Mouse (Mus musculus) forebrain, embryonic 11.5 days (tissue): Measurements from ENCODE around the gene Zfp408. TPM values are rescaled to one million over a fixed set of nuclear protein-coding genes. Genes with fewer than 3 reads are reported as not detected.

Experiments
- ATAC-seq: fragments of 200-750 bp; cut with Nextera tagmentation; replicated peaks from 2 replicates; pipeline ENCODE4 v1.8.0; 2017; ENCODE audit warnings: moderate TSS enrichment; ENCODE audit not compliant: low FRiP score
- DNase-seq: peaks from one replicate; pipeline ENCODE4 v3.0.0-alpha.2; 2017; ENCODE audit warnings: low spot score
- H3K27ac ChIP-seq: fragments of 300-500 bp; sonication (generic); 2 replicates; pipeline ENCODE4 v1.5.1; 2014; ENCODE audit warnings: low read depth, low read length
- H3K27me3 ChIP-seq: fragments of 300-500 bp; sonication (generic); 2 replicates; pipeline ENCODE4 v1.6.1; 2014; ENCODE audit warnings: mild to moderate bottlenecking, low read length, mixed read lengths; ENCODE audit not compliant: control insufficient read depth, insufficient read depth
- H3K36me3 ChIP-seq: fragments of 300-500 bp; sonication (generic); 2 replicates; pipeline ENCODE4 v1.6.1; 2014; ENCODE audit warnings: mild to moderate bottlenecking, low read length, moderate library complexity, mixed read lengths; ENCODE audit not compliant: control insufficient read depth, insufficient read depth
- H3K4me1 ChIP-seq: fragments of 300-500 bp; sonication (generic); replicated peaks from 2 replicates; pipeline ENCODE4 v1.6.1; 2014; ENCODE audit warnings: low read length, mixed read lengths; ENCODE audit not compliant: control insufficient read depth, insufficient read depth
- H3K4me2 ChIP-seq: fragments of 300-500 bp; sonication (generic); 2 replicates; pipeline ENCODE4 v1.6.1; 2014; ENCODE audit warnings: low read depth, mild to moderate bottlenecking, low read length, moderate library complexity, mixed read lengths; ENCODE audit not compliant: severe bottlenecking
- H3K4me3 ChIP-seq: fragments of 300-500 bp; sonication (generic); 2 replicates; pipeline ENCODE4 v1.5.1; 2014; ENCODE audit warnings: low read depth, low read length
- H3K9ac ChIP-seq: fragments of 300-500 bp; sonication (generic); 2 replicates; pipeline ENCODE4 v1.6.1; 2014; ENCODE audit warnings: low read length
- H3K9me3 ChIP-seq: fragments of 300-500 bp; sonication (generic); 2 replicates; pipeline ENCODE4 v1.6.1; 2016; ENCODE audit warnings: low read length, mixed read lengths; ENCODE audit not compliant: control insufficient read depth
- WGBS: fragments of 180-500 bp; shearing (Covaris S2); extraction: QIAGEN DNeasy Blood & Tissue Kit; methylation state at CpG from one replicate; pipeline ENCODE4 v1.1.7; 2014; 5-methylcytosine and 5-hydroxymethylcytosine counted together
- polyA plus RNA-seq: library from polyadenylated mRNA; unstranded; fragments of >200 nt; fragmentation: Nextera tagmentation; extraction: Ambion mirVana; gene quantifications from 2 replicates; pipeline ENCODE4 v1.2.1, GENCODE M21; 2014

The Zfp408 gene
- polyA plus RNA-seq, 1 experiment from 2014 or later = 9.8 TPM

GRCm38 (mm10) chr2:91676420-91676819 is 26.8 kb upstream of the Zfp408 start:
- ATAC-seq = no peak
- Histone ChIP-seq H3K4me3 (no peak overlapping the region), H3K9me3 (no peaks in the 10 kb centered on the region), H3K27me3 (no peaks in the 10 kb centered on the region), H3K4me1 (no peaks in the 10 kb centered on the region), H3K27ac (no peak overlapping the region), H3K9ac (no peak overlapping the region), H3K4me2 (no peak overlapping the region), H3K36me3 (no peaks in the 10 kb centered on the region)
- no peak for DNase-seq
- WGBS = 94% methylated on average over 2 of the region's 2 CpGs

- Histone ChIP-seq H3K4me2 (no peak overlapping the region), H3K9me3 (no peaks in the 10 kb centered on the region), H3K4me1 (no peaks in the 10 kb centered on the region), H3K27ac (no peak overlapping the region), H3K36me3 (no peaks in the 10 kb centered on the region), H3K9ac (no peak overlapping the region), H3K4me3 (no peak overlapping the region), H3K27me3 (no peaks in the 10 kb centered on the region)
- 94% methylated on average over 5 of the region's 5 CpGs for WGBS
- ATAC-seq (no peak), DNase-seq (no peak)
Observed at GRCm38 (mm10) chr2:91674895-91675294, 25.3 kb upstream of the Zfp408 start.

GRCm38 (mm10) chr2:91673587-91673986 is 24.0 kb upstream of the Zfp408 start:
- DNase-seq (no peak), ATAC-seq (no peak)
- H3K4me1 ChIP-seq = no peaks in the 10 kb centered on the region
- no peak overlapping the region for H3K27ac ChIP-seq
- H3K4me3 ChIP-seq = no peak overlapping the region
- H3K27me3 ChIP-seq = no peaks in the 10 kb centered on the region
- H3K4me2 ChIP-seq = no peak overlapping the region
- H3K9ac ChIP-seq = no peak overlapping the region
- WGBS = 96% methylated on average over 2 of the region's 2 CpGs
- H3K9me3 ChIP-seq = no peaks in the 10 kb centered on the region
- no peaks in the 10 kb centered on the region; the same call in 1 of the 2 replicates for H3K36me3 ChIP-seq

- H3K27ac ChIP-seq = no peak overlapping the region
- H3K36me3 ChIP-seq = no peaks in the 10 kb centered on the region; the same call in 1 of the 2 replicates
- no peak for ATAC-seq
- DNase-seq = no peak
- no peaks in the 10 kb centered on the region for H3K4me1 ChIP-seq
- no peaks in the 10 kb centered on the region for H3K9me3 ChIP-seq
- H3K4me2 ChIP-seq = no peak overlapping the region
- WGBS = 96% methylated on average over 6 of the region's 6 CpGs
- no peak overlapping the region for H3K4me3 ChIP-seq
- H3K9ac ChIP-seq = no peak overlapping the region
- no peaks in the 10 kb centered on the region for H3K27me3 ChIP-seq
Observed at GRCm38 (mm10) chr2:91670038-91670437, 20.4 kb upstream of the Zfp408 start.

- H3K4me2 ChIP-seq = no peak overlapping the region
- DNase-seq = no peak
- H3K27ac ChIP-seq = no peak overlapping the region
- no peaks in the 10 kb centered on the region for H3K9me3 ChIP-seq
- 93% methylated on average over 8 of the region's 8 CpGs for WGBS
- no peak for ATAC-seq
- H3K4me1 ChIP-seq = no peaks in the 10 kb centered on the region
- no peaks in the 10 kb centered on the region for H3K27me3 ChIP-seq
- no peak overlapping the region for H3K9ac ChIP-seq
- H3K4me3 ChIP-seq = no peak overlapping the region
- H3K36me3 ChIP-seq = no peaks in the 10 kb centered on the region; the same call in 1 of the 2 replicates
Observed at GRCm38 (mm10) chr2:91669326-91669725, 19.7 kb upstream of the Zfp408 start.

- 80% methylated on average over 2 of the region's 2 CpGs for WGBS
- H3K36me3 ChIP-seq = no peaks in the 10 kb centered on the region; the same call in 1 of the 2 replicates
- no peak for ATAC-seq
Observed at GRCm38 (mm10) chr2:91667747-91668146, 18.2 kb upstream of the Zfp408 start.

GRCm38 (mm10) chr2:91666386-91666910 is 16.9 kb upstream of the Zfp408 start:
- no peak for DNase-seq

More at GRCm38 (mm10) chr2:91667747-91668146, 18.2 kb upstream of the Zfp408 start:
- Histone ChIP-seq H3K27me3 (no peaks in the 10 kb centered on the region), H3K4me2 (no peak overlapping the region), H3K4me3 (no peak overlapping the region), H3K9me3 (no peaks in the 10 kb centered on the region), H3K4me1 (no peaks in the 10 kb centered on the region), H3K9ac (no peak overlapping the region), H3K27ac (no peak overlapping the region)
- DNase-seq = no peak

GRCm38 (mm10) chr2:91664780-91665179 is 15.2 kb upstream of the Zfp408 start:
- no peak overlapping the region for H3K27ac ChIP-seq
- DNase-seq (no peak), ATAC-seq (no peak)
- H3K9me3 ChIP-seq = no peaks in the 10 kb centered on the region
- H3K4me3 ChIP-seq = no peak overlapping the region
- no peaks in the 10 kb centered on the region for H3K4me1 ChIP-seq
- H3K9ac ChIP-seq = no peak overlapping the region
- H3K27me3 ChIP-seq = no peaks in the 10 kb centered on the region
- H3K36me3 ChIP-seq = no peaks in the 10 kb centered on the region; the same call in 1 of the 2 replicates
- H3K4me2 ChIP-seq = no peak overlapping the region

More at GRCm38 (mm10) chr2:91666386-91666910, 16.9 kb upstream of the Zfp408 start:
- Histone ChIP-seq H3K9ac (no peak overlapping the region), H3K27ac (no peak overlapping the region), H3K36me3 (no peaks in the 10 kb centered on the region; the same call in 1 of the 2 replicates), H3K9me3 (no peaks in the 10 kb centered on the region), H3K27me3 (no peaks in the 10 kb centered on the region), H3K4me3 (no peak overlapping the region), H3K4me2 (no peak overlapping the region), H3K4me1 (no peaks in the 10 kb centered on the region)
- ATAC-seq = no peak
- 91% methylated on average over 6 of the region's 6 CpGs for WGBS

- H3K4me2 ChIP-seq = no peak overlapping the region
- 88% methylated on average over 6 of the region's 6 CpGs for WGBS
- peaks cover 2% of the 10 kb centered on the region; the same call in 1 of the 2 replicates for H3K36me3 ChIP-seq
- no peak for ATAC-seq
- H3K27me3 ChIP-seq = no peaks in the 10 kb centered on the region
- H3K9me3 ChIP-seq = no peaks in the 10 kb centered on the region
- no peak overlapping the region for H3K27ac ChIP-seq
- no peak overlapping the region for H3K4me3 ChIP-seq
- no peaks in the 10 kb centered on the region for H3K4me1 ChIP-seq
- H3K9ac ChIP-seq = no peak overlapping the region
- DNase-seq = no peak
Observed at GRCm38 (mm10) chr2:91660981-91661380, 11.4 kb upstream of the Zfp408 start.
